Mouse (Mus musculus): ENCODE data around the gene Slc25a18. TPM values are rescaled to one million over a fixed set of nuclear protein-coding genes. Genes with fewer than 3 reads are reported as not detected.
"Not testable (repeated sequence)": the region's sequence is repeated elsewhere in the genome, so short reads cannot be mapped to it uniquely, and the experiment has no call there.

The Slc25a18 gene
- polyA plus RNA-seq, 1 experiment from 2014 or later, result 3.5 TPM

- not testable (repeated sequence) for H3K4me2 ChIP-seq (ENCODE audit: low read length); H3K27me3 ChIP-seq (replicated peaks; ENCODE audit: control insufficient read depth, insufficient read depth, low read length); H3K4me3 ChIP-seq (replicated peaks; ENCODE audit: low read length); H3K9me3 ChIP-seq (ENCODE audit: control insufficient read depth, low read length); ATAC-seq; H3K9ac ChIP-seq (replicated peaks; ENCODE audit: low read depth, low read length); H3K27ac ChIP-seq (ENCODE audit: low read length); H3K4me1 ChIP-seq (replicated peaks; ENCODE audit: control insufficient read depth, insufficient read depth, low read length)
- H3K36me3 ChIP-seq (ENCODE audit: control insufficient read depth, insufficient read depth), result peaks cover 14% of the 10 kb centered on the region
- WGBS, result over 99% methylated on average over 7 of the region's 10 CpGs
Observed at GRCm38 (mm10) chr6:120811999-120812398, 38.6 kb downstream of the Slc25a18 start.

GRCm38 (mm10) chr6:120819294-120819693, 45.9 kb downstream of the Slc25a18 start:
- WGBS, result 95% methylated on average over 2 of the region's 2 CpGs
- no peak for ATAC-seq
- H3K36me3 ChIP-seq (ENCODE audit: control insufficient read depth, insufficient read depth), result peaks cover 15% of the 10 kb centered on the region

GRCm38 (mm10) chr6:120820144-120820543, 46.8 kb downstream of the Slc25a18 start:
- Histone ChIP-seq H3K4me2 (ENCODE audit: low read length) (no peak overlapping the region), H3K27me3 (replicated peaks; ENCODE audit: control insufficient read depth, insufficient read depth, low read length) (no peaks in the 10 kb centered on the region), H3K4me1 (replicated peaks; ENCODE audit: control insufficient read depth, insufficient read depth, low read length) (peaks cover 17% of the 10 kb centered on the region), H3K9ac (replicated peaks; ENCODE audit: low read depth, low read length) (no peak overlapping the region), H3K36me3 (ENCODE audit: control insufficient read depth, insufficient read depth) (peaks cover 15% of the 10 kb centered on the region), H3K9me3 (ENCODE audit: control insufficient read depth, low read length) (no peaks in the 10 kb centered on the region), H3K27ac (ENCODE audit: low read length) (no peak overlapping the region), H3K4me3 (replicated peaks; ENCODE audit: low read length) (no peak overlapping the region)
- no peak for ATAC-seq
- WGBS, result 90% methylated on average over 5 of the region's 5 CpGs

More at GRCm38 (mm10) chr6:120819294-120819693, 45.9 kb downstream of the Slc25a18 start:
- Histone ChIP-seq H3K27ac (ENCODE audit: low read length) (no peak overlapping the region), H3K4me3 (replicated peaks; ENCODE audit: low read length) (no peak overlapping the region), H3K9ac (replicated peaks; ENCODE audit: low read depth, low read length) (no peak overlapping the region), H3K4me2 (ENCODE audit: low read length) (no peak overlapping the region), H3K4me1 (replicated peaks; ENCODE audit: control insufficient read depth, insufficient read depth, low read length) (peaks cover 17% of the 10 kb centered on the region), H3K9me3 (ENCODE audit: control insufficient read depth, low read length) (no peaks in the 10 kb centered on the region), H3K27me3 (replicated peaks; ENCODE audit: control insufficient read depth, insufficient read depth, low read length) (no peaks in the 10 kb centered on the region)

GRCm38 (mm10) chr6:120820941-120821340, 47.6 kb downstream of the Slc25a18 start:
- Histone ChIP-seq H3K4me1 (replicated peaks; ENCODE audit: control insufficient read depth, insufficient read depth, low read length) (peaks cover 17% of the 10 kb centered on the region), H3K9ac (replicated peaks; ENCODE audit: low read depth, low read length) (no peak overlapping the region), H3K27me3 (replicated peaks; ENCODE audit: control insufficient read depth, insufficient read depth, low read length) (no peaks in the 10 kb centered on the region), H3K27ac (ENCODE audit: low read length) (no peak overlapping the region), H3K4me3 (replicated peaks; ENCODE audit: low read length) (no peak overlapping the region), H3K4me2 (ENCODE audit: low read length) (no peak overlapping the region; the same call in 1 of the 2 replicates), H3K36me3 (ENCODE audit: control insufficient read depth, insufficient read depth) (peaks cover 15% of the 10 kb centered on the region), H3K9me3 (ENCODE audit: control insufficient read depth, low read length) (no peaks in the 10 kb centered on the region)
- no peak for ATAC-seq
- 97% methylated on average over 1 of the region's 1 CpGs for WGBS

- H3K9me3 ChIP-seq (ENCODE audit: control insufficient read depth, low read length), result no peaks in the 10 kb centered on the region
- H3K9ac ChIP-seq (replicated peaks; ENCODE audit: low read depth, low read length), result peak overlapping the region; percentile 82
- H3K36me3 ChIP-seq (ENCODE audit: control insufficient read depth, insufficient read depth), result peaks cover 15% of the 10 kb centered on the region
- 59% methylated on average over 5 of the region's 5 CpGs for WGBS
- peaks cover 17% of the 10 kb centered on the region for H3K4me1 ChIP-seq (replicated peaks; ENCODE audit: control insufficient read depth, insufficient read depth, low read length)
- H3K27ac ChIP-seq (ENCODE audit: low read length), result no peak overlapping the region
- peak overlapping the region; percentile 99 for H3K4me3 ChIP-seq (replicated peaks; ENCODE audit: low read length)
- peak overlapping the region; percentile 84 for H3K4me2 ChIP-seq (ENCODE audit: low read length)
- no peak for ATAC-seq
- H3K27me3 ChIP-seq (replicated peaks; ENCODE audit: control insufficient read depth, insufficient read depth, low read length), result no peaks in the 10 kb centered on the region
Observed at GRCm38 (mm10) chr6:120821715-120822114, 48.3 kb downstream of the Slc25a18 start.

GRCm38 (mm10) chr6:120822307-120822928, 49.0 kb downstream of the Slc25a18 start, which contains the start of gene Atp6v1e1:
TSS of gene Atp6v1e1 (minus strand) at chr6:120822793.
- Histone ChIP-seq H3K4me3 (replicated peaks; ENCODE audit: low read length) (peak within 1 kb of the TSS; percentile 99), H3K27ac (ENCODE audit: low read length) (peak within 1 kb of the TSS; percentile 86), H3K4me2 (ENCODE audit: low read length) (peak within 1 kb of the TSS; percentile 84), H3K36me3 (ENCODE audit: control insufficient read depth, insufficient read depth) (peaks cover 12% of the 10 kb centered on the region), H3K27me3 (replicated peaks; ENCODE audit: control insufficient read depth, insufficient read depth, low read length) (no peaks in the 10 kb centered on the region), H3K9ac (replicated peaks; ENCODE audit: low read depth, low read length) (peak within 1 kb of the TSS; percentile 82), H3K9me3 (ENCODE audit: control insufficient read depth, low read length) (no peaks in the 10 kb centered on the region), H3K4me1 (replicated peaks; ENCODE audit: control insufficient read depth, insufficient read depth, low read length) (peaks cover 17% of the 10 kb centered on the region)
- WGBS, result under 1% methylated on average over 41 of the region's 41 CpGs
- peak; percentile 96 for ATAC-seq

- peak overlapping the region; percentile 8; the same call in 1 of the 2 replicates for H3K27ac ChIP-seq (ENCODE audit: low read length)
Observed at GRCm38 (mm10) chr6:120822937-120823614, 49.7 kb downstream of the Slc25a18 start.

GRCm38 (mm10) chr6:120830056-120830455, 56.7 kb downstream of the Slc25a18 start:
- no peak overlapping the region for H3K4me2 ChIP-seq (ENCODE audit: low read length)
- H3K27me3 ChIP-seq (replicated peaks; ENCODE audit: control insufficient read depth, insufficient read depth, low read length), result no peaks in the 10 kb centered on the region
- H3K27ac ChIP-seq (ENCODE audit: low read length), result no peak overlapping the region
- H3K9me3 ChIP-seq (ENCODE audit: control insufficient read depth, low read length), result no peaks in the 10 kb centered on the region
- 59% methylated on average over 1 of the region's 1 CpGs for WGBS
- H3K4me1 ChIP-seq (replicated peaks; ENCODE audit: control insufficient read depth, insufficient read depth, low read length), result no peaks in the 10 kb centered on the region
- no peaks in the 10 kb centered on the region for H3K36me3 ChIP-seq (ENCODE audit: control insufficient read depth, insufficient read depth)
- ATAC-seq, result no peak
- H3K9ac ChIP-seq (replicated peaks; ENCODE audit: low read depth, low read length), result no peak overlapping the region
- no peak overlapping the region for H3K4me3 ChIP-seq (replicated peaks; ENCODE audit: low read length)

More at GRCm38 (mm10) chr6:120822937-120823614, 49.7 kb downstream of the Slc25a18 start:
- Histone ChIP-seq H3K27me3 (replicated peaks; ENCODE audit: control insufficient read depth, insufficient read depth, low read length) (no peaks in the 10 kb centered on the region), H3K9me3 (ENCODE audit: control insufficient read depth, low read length) (no peaks in the 10 kb centered on the region), H3K4me2 (ENCODE audit: low read length) (peak overlapping the region; percentile 45), H3K9ac (replicated peaks; ENCODE audit: low read depth, low read length) (no peak overlapping the region), H3K4me1 (replicated peaks; ENCODE audit: control insufficient read depth, insufficient read depth, low read length) (peaks cover 17% of the 10 kb centered on the region), H3K4me3 (replicated peaks; ENCODE audit: low read length) (peak overlapping the region; percentile 99), H3K36me3 (ENCODE audit: control insufficient read depth, insufficient read depth) (peaks cover 5% of the 10 kb centered on the region)
- peak; percentile 37 for ATAC-seq
- 63% methylated on average over 10 of the region's 10 CpGs for WGBS

GRCm38 (mm10) chr6:120830866-120831608, 57.7 kb downstream of the Slc25a18 start:
- Histone ChIP-seq H3K27me3 (replicated peaks; ENCODE audit: control insufficient read depth, insufficient read depth, low read length) (no peaks in the 10 kb centered on the region), H3K4me2 (ENCODE audit: low read length) (no peak overlapping the region), H3K27ac (ENCODE audit: low read length) (no peak overlapping the region), H3K9me3 (ENCODE audit: control insufficient read depth, low read length) (no peaks in the 10 kb centered on the region), H3K4me3 (replicated peaks; ENCODE audit: low read length) (no peak overlapping the region), H3K36me3 (ENCODE audit: control insufficient read depth, insufficient read depth) (no peaks in the 10 kb centered on the region), H3K9ac (replicated peaks; ENCODE audit: low read depth, low read length) (no peak overlapping the region), H3K4me1 (replicated peaks; ENCODE audit: control insufficient read depth, insufficient read depth, low read length) (peaks cover 3% of the 10 kb centered on the region; the same call in 1 of the 2 replicates)
- no peak for ATAC-seq
- 62% methylated on average over 4 of the region's 4 CpGs for WGBS
